Mouse (Mus musculus) liver (tissue): ENCODE data around the gene Abt1.

ENCODE experiments used
- DNase-seq: peaks from one replicate; pipeline ENCODE4 v3.0.0-alpha.2; 2020; ENCODE audit warnings: mixed read lengths

Gene Abt1

DNA sequence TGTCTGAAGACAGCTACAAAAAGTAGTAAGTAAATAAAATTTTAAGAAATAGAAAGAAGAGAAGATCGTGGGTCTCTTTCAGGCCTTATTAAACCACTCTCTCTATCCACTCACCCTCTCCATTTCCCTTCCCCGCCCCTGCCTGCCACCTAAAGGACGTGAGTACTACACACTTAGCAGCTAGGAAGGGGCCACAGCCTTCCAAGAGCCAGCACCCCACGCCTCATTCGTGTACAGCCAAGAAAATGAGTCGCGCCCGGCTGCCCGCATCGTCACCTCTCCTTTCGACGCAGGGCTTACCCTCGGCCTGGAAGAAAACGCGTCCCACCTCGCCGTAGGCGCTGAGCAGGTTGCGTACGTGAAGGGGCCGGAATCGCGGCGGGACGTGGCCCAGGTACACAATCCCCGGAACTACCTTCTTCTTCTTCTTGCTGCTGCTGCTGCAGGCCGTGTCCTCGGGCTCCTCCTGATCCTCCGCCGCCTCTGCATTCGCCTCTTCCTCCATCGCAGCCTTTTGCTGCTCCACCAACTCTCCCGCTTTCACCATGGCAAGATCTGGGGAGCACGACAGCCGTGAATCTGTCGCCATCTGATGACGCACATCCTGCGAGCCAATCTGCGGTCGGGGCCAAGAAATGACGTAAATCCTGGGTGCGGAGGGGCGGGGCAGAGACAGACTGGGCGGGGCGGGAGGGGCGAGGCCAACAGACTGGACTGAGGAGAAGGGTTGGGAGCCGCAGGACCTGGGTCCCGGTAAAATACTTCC is at the start of gene Abt1:
Abt1 (minus strand) TSS at position 581 of the 766 bp plus-strand sequence.
- DNase-seq, result peak; percentile 93

- peak; percentile 90 for DNase-seq
Observed at GRCm38 (mm10) chr13:23466911-23467310, 43.2 kb upstream of the Abt1 start.

DNA sequence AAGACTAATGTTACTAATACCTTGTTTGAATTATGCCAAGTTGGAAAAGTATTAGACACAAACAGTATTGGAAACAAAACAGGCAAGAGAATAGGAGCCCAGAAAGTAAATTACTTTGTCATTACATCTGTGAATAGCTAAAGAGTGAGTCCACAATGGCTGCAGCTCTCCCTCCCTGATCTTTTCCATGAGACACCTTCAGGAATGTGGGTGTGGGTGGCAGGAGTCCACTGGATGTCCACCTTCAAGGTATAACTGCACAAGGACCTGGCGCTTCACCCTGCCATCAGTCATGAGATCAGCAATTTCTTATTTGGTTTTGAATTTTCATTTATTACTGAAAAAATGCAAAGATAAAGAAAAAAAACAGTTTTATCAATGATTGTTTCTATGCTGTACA is 42.6 kb upstream of the Abt1 start:
- no peak for DNase-seq

DNA sequence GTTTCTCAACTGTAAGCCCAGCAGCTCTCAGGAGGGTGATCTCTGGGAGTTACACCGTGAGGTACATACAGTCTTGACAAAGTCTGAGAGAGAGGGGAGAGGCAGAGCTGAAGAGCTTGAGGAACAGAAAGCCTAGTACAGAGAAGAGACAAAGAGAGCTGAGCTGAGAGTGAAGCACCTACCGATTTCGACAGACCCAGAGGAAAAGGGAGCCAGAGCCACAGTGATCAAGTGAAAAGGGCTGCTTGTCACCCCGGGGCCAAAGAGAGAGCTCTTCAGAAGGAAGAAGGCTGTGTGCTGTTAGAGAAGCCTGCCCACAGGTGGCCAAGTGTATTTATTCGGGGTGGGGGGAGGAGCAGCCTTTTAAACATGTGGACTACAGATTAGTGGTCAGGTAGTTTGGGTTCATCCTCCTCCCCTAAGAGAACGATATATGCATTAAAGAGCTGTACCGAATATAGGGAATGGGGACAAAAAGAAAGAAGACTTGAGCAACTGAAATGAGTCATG is 42.0 kb upstream of the Abt1 start, which contains the start of gene Btn1a1:
Btn1a1 (minus strand) TSS at position 302 of the 510 bp plus-strand sequence.
- peak; percentile 63 for DNase-seq

DNA sequence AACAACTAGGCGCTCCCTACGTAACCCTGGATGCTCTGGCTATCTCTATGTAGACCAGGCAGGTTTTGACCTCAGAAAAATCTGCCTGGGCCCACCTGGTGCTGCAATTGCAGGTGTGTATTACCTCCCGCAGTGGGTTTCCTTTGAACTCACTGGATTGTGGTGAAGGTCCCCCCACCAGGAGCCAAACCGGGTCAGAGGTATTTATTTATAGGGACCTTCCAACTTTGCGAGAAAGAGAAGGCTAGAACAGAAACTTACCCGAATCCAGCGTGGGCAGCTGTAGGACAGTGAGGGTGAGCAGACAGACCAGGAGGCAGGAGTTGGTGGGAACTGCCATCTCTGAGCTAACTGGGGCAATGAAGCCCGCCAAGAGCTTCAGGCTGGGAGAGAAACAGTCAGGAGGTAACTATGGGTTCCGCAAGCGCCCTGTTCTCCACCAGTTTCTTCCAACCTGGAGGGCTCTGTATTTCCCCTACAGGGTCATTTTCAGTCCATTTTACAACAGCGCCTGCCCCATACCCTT is 41.2 kb upstream of the Abt1 start:
- peak; percentile 45 for DNase-seq

DNA sequence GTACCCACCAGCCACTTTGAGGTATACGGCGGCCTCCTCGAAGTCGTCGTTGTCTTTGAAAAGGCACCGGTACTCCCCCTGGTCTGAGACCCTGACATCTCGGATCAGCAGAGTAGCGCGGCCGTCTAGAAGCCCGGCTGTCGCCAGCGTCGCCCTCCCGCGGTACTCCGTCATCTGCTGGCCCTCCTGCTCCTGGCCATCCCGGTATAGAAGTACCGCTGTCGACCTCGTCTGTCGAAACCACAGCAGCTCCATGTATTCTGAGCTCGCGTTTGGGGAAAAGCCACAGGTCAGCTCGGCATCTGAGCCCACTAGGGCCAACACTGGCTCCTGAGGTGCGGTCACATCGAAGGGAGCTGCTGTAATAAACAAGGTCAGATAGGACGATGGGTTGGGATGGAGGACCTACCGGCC is 40.6 kb upstream of the Abt1 start:
- DNase-seq, result peak; percentile 74

GRCm38 (mm10) chr13:23463381-23464223 is 39.9 kb upstream of the Abt1 start:
- DNase-seq, result peak; percentile 91

- DNase-seq, result no peak
Observed at GRCm38 (mm10) chr13:23462669-23463068, 39.0 kb upstream of the Abt1 start.

- DNase-seq, result no peak
Observed at GRCm38 (mm10) chr13:23462063-23462462, 38.4 kb upstream of the Abt1 start.

GRCm38 (mm10) chr13:23459264-23459846 is 35.7 kb upstream of the Abt1 start:
- peak; percentile 74 for DNase-seq

DNA sequence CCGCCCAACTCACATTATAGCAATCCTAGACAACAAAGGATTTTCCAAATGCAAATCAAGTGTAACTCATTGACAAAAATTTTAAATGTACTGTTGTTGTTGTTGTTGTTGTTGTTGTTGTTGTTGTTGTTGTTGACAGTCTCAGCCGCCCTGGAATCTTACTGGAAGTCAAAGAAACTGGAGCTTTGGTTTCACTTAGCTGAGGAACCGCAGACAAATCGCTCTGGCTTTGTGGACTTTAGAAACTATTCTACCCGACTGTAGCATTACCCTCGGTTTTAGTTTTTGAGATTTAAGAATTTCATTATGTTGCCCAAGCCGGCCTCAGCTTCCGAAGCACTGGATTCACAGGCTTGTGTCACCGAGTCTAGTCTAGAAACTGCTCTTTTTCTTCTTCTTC is 30.3 kb upstream of the Abt1 start:
- DNase-seq, result no peak

- peak; percentile 81 for DNase-seq
Observed at GRCm38 (mm10) chr13:23453362-23453862, 29.7 kb upstream of the Abt1 start.

- DNase-seq, result peak; percentile 94
Observed at GRCm38 (mm10) chr13:23450398-23450797, 26.7 kb upstream of the Abt1 start.

DNA sequence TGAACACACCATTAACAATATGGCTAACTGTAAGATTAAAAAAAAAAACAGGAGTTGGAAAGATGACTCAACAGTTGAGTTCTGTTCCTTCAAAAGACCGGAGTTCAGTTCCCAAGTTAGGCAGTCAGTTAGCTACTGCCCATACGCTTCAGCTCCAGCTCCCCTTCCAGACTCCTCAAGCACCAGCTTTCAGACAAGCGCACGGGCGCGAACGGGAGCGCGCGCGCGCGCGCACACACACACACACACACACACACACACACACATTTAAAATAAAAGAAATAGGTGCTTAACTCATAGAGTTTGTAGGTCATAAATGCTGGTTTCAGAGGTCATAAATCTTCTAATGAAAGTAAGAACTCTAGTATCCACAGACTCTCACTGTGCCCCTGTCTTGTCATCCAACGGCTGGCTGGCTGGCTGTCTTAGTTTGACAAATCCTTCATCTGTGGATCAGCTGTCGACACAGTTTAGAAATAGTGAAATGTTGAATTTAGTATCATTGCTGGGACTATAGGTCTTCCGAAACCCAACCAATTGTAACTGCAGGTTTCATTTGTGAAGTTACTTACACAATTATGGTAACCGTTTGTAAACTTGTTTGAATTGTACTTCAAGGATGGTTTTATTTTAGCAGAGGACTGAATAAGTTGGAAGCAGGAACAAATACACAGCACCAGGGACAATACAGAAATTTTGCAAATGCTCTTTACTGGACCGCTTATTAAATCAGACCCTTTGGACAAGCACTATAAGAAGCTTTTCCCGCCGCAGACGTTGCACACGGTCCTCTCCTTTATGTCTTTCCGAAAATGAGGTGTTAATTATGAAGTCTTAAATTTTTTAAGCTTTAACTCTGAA is 25.8 kb upstream of the Abt1 start:
- DNase-seq, result peak; percentile 88

- DNase-seq, result no peak
Observed at GRCm38 (mm10) chr13:23448758-23449157, 25.1 kb upstream of the Abt1 start.

DNA sequence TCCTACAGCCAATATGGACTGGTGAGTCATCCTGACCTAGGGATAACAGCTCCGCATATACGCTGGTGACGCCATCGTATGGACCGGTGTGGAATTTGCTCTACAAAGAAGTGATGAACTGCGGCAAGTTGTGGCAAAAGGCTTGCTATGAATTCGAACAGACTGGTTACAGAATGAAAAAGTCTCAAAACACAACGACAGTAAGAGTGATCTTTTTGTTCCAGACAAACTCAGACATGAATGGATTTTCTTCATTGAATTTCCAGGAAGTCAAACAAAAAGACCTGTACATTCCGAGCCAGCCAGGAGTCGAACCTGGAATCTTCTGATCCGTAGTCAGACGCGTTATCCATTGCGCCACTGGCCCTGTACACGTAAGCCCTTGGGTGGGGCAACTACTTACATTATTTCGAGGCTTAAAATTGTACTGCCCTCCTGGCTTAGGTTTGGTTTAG is 22.9 kb upstream of the Abt1 start:
- peak; percentile 89 for DNase-seq

- DNase-seq, result peak; percentile 91
Observed at GRCm38 (mm10) chr13:23445561-23446320, 22.1 kb upstream of the Abt1 start.

DNA sequence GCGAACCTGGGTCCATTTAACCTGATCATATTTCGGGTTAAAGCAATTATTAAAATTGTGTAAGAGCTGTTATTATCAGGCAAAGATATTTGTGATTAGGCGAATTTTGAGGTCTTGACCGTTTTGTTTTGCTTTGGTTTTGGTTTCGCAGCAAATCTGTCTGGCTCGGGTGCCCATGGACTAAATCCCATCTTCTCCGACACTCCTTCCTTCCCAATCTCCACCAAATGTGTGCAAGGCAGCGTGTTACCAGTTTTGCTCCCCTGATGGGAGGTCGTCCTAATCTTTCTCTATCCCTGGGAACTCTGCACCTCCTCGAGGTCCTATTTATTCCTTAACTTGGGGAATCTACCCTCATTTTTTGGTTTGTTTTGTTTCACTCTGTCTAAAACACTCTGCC is 21.5 kb upstream of the Abt1 start:
- no peak for DNase-seq

- DNase-seq, result no peak
Observed at GRCm38 (mm10) chr13:23444451-23444850, 20.8 kb upstream of the Abt1 start.

GRCm38 (mm10) chr13:23439901-23440300 is 16.2 kb upstream of the Abt1 start:
- DNase-seq, result no peak

DNA sequence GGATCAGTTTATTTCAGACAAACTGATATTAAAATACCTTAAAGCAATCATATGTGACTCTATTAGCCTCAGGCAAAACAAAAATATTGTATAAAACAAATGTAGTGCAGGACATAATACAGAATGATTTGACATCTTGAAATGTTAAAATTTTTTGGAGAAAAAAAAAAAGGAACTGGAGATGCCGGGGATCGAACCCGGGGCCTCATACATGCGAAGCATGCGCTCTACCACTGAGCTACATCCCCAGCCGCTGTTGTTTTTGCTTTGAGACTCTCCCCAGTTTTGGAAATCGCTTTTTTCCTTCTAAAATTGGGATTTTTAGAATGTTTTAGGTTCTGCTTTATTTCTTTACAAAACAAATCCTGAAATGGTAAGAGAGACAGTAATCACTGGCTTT is 14.9 kb upstream of the Abt1 start:
- peak; percentile 72 for DNase-seq
